Mouse (Mus musculus): ENCODE data around the gene Cish. TPM values are rescaled to one million over a fixed set of nuclear protein-coding genes. Genes with fewer than 3 reads are reported as not detected.

The Cish gene
- total and polyA plus RNA-seq, 3 experiments: 10.0 to 24.5 TPM; not detected in 1

DNA sequence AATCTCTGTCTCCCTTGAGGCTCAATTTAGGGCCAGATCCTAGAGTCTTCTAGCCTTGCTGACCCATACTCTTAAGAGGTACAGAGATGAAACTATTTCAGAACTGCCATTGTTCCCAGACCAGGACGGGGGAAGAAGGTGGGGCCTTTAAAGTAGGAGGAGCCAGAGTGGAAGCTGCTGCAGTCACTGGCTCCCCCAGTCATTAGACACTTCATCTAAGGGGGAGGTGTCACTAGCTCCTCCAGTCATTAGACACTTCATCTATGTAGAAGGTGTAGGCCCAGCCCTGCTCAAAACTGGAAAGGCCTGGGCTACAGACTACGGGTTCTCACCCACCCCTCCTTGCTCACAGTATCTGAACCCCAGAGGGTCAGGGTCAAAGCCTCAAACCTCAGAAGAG lies 8.5 kb upstream of the Cish start (continued):
- no peak for TF ChIP-seq POLR2AphosphoS5 (IDR thresholded peaks at IDR 0.05; ENCODE audit: borderline replicate concordance, low read depth, low read length)

GRCm38 (mm10) chr9:107288105-107288650 lies 7.6 kb upstream of the Cish start:
- peak; percentile 58 for DNase-seq (ENCODE audit: low read depth, low spot score)
- Histone ChIP-seq H3K36me3 (ENCODE audit: control insufficient read depth in 1 of 2, insufficient read depth in 2 of 2, low read length in 2 of 2) (peaks cover 0 to 23% of the 10 kb centered on the region in 2 experiments; a peak in 3 of 4 replicates), H3K9me3 (replicated peaks; ENCODE audit: insufficient read depth, low read length) (no peaks in the 10 kb centered on the region), H3K4me3 (ENCODE audit: control insufficient read depth in 1 of 2, insufficient read depth in 1 of 2, low read depth in 2 of 2, low read length in 2 of 2) (peak overlapping the region; percentile 61 to 95), H3K27ac (ENCODE audit: control insufficient read depth, low read depth, low read length) (peak overlapping the region; percentile 50), H3K27me3 (ENCODE audit: control insufficient read depth in 1 of 2, insufficient read depth in 2 of 2, low read length in 2 of 2) (no peaks in the 10 kb centered on the region), H3K9ac (ENCODE audit: control insufficient read depth, low read depth, low read length, poor library complexity, severe bottlenecking) (peak overlapping the region; percentile 46), H3K79me2 (ENCODE audit: control insufficient read depth, insufficient read depth, low read length, poor library complexity) (peaks cover 4% of the 10 kb centered on the region), H3K4me1 (ENCODE audit: control insufficient read depth in 1 of 2, insufficient read depth in 2 of 2, low read length in 2 of 2) (peaks cover 9 to 44% of the 10 kb centered on the region in 2 experiments)
- TF ChIP-seq POLR2AphosphoS5 (IDR thresholded peaks at IDR 0.05; ENCODE audit: borderline replicate concordance, low read depth, low read length): no peak
- no peak for TF ChIP-seq NELFE (IDR thresholded peaks at IDR 0.05; ENCODE audit: low read depth, low read length)
- TF ChIP-seq MAX (IDR thresholded peaks at IDR 0.05; ENCODE audit: low read length): peak; percentile 63
- no peak for TF ChIP-seq CHD1 (IDR thresholded peaks at IDR 0.05; ENCODE audit: low read depth, low read length)
- TF ChIP-seq ETS1 (IDR thresholded peaks at IDR 0.05; ENCODE audit: low read depth, low read length): peak; percentile 34; the same call in 1 of the 2 replicates
- TF ChIP-seq ZMIZ1 (IDR thresholded peaks at IDR 0.05; ENCODE audit: low read depth, low read length): no peak
- TF ChIP-seq MYC (IDR thresholded peaks at IDR 0.05; ENCODE audit: low read depth, low read length): peak; percentile 17; the same call in 1 of the 2 replicates
- no peak for TF ChIP-seq POLR2A (IDR thresholded peaks at IDR 0.05; ENCODE audit: control insufficient read depth in 1 of 2, insufficient read depth in 1 of 2, low read depth in 1 of 2, low read length in 2 of 2, poor library complexity in 1 of 2)
- TF ChIP-seq MAZ (IDR thresholded peaks at IDR 0.05; ENCODE audit: low read depth, low read length): no peak
- TF ChIP-seq BHLHE40 (IDR thresholded peaks at IDR 0.05; ENCODE audit: borderline replicate concordance, low read depth, low read length): 0 out of 2 replicates have a peak, but pooled peaks have one; percentile 35
- TF ChIP-seq SIN3A (IDR thresholded peaks at IDR 0.05; ENCODE audit: low read length): peak; percentile 20; the same call in 1 of the 2 replicates
- TF ChIP-seq TAL1 (IDR thresholded peaks at IDR 0.05; ENCODE audit: low read length): no peak
- no peak for TF ChIP-seq SMC3 (IDR thresholded peaks at IDR 0.05; ENCODE audit: low read depth, low read length)
- TF ChIP-seq TBP (IDR thresholded peaks at IDR 0.05; ENCODE audit: low read depth, low read length): no peak
- TF ChIP-seq EP300 (IDR thresholded peaks at IDR 0.05; ENCODE audit: low read depth in 1 of 2, low read length in 2 of 2): no peak
- TF ChIP-seq MXI1 (IDR thresholded peaks at IDR 0.05; ENCODE audit: low read depth, low read length): peak; percentile 30; the same call in 1 of the 2 replicates
- TF ChIP-seq RCOR1 (IDR thresholded peaks at IDR 0.05; ENCODE audit: low read depth, low read length): no peak
- peak; percentile 1; the same call in 1 of the 2 replicates for TF ChIP-seq TCF12 (IDR thresholded peaks at IDR 0.05; ENCODE audit: low read depth, low read length)
- TF ChIP-seq HCFC1 (IDR thresholded peaks at IDR 0.05; ENCODE audit: low read depth, low read length): 0 out of 2 replicates have a peak, but pooled peaks have one; percentile 20
- no peak for TF ChIP-seq USF2 (IDR thresholded peaks at IDR 0.05; ENCODE audit: borderline replicate concordance in 1 of 2, insufficient read depth in 1 of 2, low read depth in 1 of 2, low read length in 2 of 2)
- TF ChIP-seq USF1 (IDR thresholded peaks at IDR 0.05; ENCODE audit: low read depth, low read length): peak; percentile 48
- no peak for TF ChIP-seq GABPA (IDR thresholded peaks at IDR 0.05; ENCODE audit: low read depth, low read length)
- peak; percentile 52; the same call in 1 of the 2 replicates for TF ChIP-seq NRF1 (IDR thresholded peaks at IDR 0.05; ENCODE audit: insufficient read depth, low read depth, low read length, poor library complexity, severe bottlenecking)
